Mouse (Mus musculus) erythroblast, embryonic 14.5 days (primary cell): ENCODE results near the gene Tbx2.

Experiments
- GATA1 ChIP-seq: IDR thresholded peaks from 2 replicates; pipeline ENCODE4 v1.6.1; 2012; ENCODE audit warnings: low read length, inconsistent platforms, mixed read lengths
- TAL1 ChIP-seq: IDR thresholded peaks from 3 replicates; pipeline ENCODE4 v1.6.1; 2012; ENCODE audit warnings: low read length, inconsistent platforms, mixed read lengths

DNA sequence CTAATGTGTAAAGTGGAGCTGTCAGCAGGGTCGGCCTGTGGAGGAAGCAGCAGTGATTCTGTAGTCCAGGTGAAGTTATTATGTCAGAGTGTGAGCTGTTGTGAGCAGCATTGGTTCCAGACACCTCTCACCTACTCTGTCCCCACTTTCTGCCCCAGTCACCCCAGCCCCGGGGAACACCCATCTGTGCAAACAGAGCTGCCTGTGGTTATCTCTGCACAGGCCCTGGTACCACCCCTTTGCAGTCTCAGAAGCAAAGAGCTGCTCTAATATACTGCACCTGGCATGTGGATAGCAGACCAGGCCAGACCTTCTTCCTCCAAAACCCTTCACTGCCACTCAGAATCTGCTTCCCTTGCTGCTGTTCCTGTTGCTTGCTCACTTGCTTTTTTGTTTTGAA lies 42.1 kb upstream of the Tbx2 start:
- peak; percentile 54; the same call in 2 of the 3 replicates for TF ChIP-seq TAL1
- peak; percentile 79 for TF ChIP-seq GATA1
